Mouse (Mus musculus) MEL (cell line): ENCODE results near the gene Rragb. TPM values are rescaled to one million over a fixed set of nuclear protein-coding genes. Genes with fewer than 3 reads are reported as not detected.

Experiments
- DNase-seq: peaks from one replicate; pipeline ENCODE4 v3.0.0; 2011; ENCODE audit warnings: low read depth, low spot score
- H3K27ac ChIP-seq: 2 replicates; pipeline ENCODE4 v1.5.1; 2012; ENCODE audit warnings: low read depth, mild to moderate bottlenecking, control low read depth, low read length, moderate library complexity; ENCODE audit not compliant: control insufficient read depth
- H3K27me3 ChIP-seq, 2 experiments: fragments of 150-350 bp in 1 of 2; sonication (generic) in 1 of 2; 2 replicates each; pipeline ENCODE4 v1.6.1; 2012; ENCODE audit warnings: low read length in 2 of 2, mild to moderate bottlenecking in 2 of 2, improper control_type of control experiment in 1 of 2, moderate library complexity in 1 of 2; ENCODE audit not compliant: insufficient read depth in 2 of 2, control insufficient read depth in 1 of 2
- H3K36me3 ChIP-seq, 2 experiments: 2 replicates each; pipeline ENCODE4 v1.6.1; 2012 to 2014; ENCODE audit warnings: low read length in 2 of 2, improper control_type of control experiment in 1 of 2, inconsistent platforms in 1 of 2, mild to moderate bottlenecking in 1 of 2; ENCODE audit not compliant: insufficient read depth in 2 of 2, control insufficient read depth in 1 of 2
- H3K4me1 ChIP-seq, 2 experiments: fragments of 150-350 bp in 1 of 2; sonication (generic) in 1 of 2; 2 replicates each; pipeline ENCODE4 v1.6.1; 2012; ENCODE audit warnings: low read length in 2 of 2, improper control_type of control experiment in 1 of 2, mild to moderate bottlenecking in 1 of 2; ENCODE audit not compliant: insufficient read depth in 2 of 2, control insufficient read depth in 1 of 2
- H3K4me3 ChIP-seq, 2 experiments: fragments of 150-350 bp in 1 of 2; sonication (generic) in 1 of 2; 2 replicates each; pipeline ENCODE4 v1.5.1; 2012; ENCODE audit warnings: low read depth in 2 of 2, low read length in 2 of 2, mild to moderate bottlenecking in 2 of 2, moderate library complexity in 2 of 2, control low read depth in 1 of 2, improper control_type of control experiment in 1 of 2; ENCODE audit not compliant: control insufficient read depth in 1 of 2, insufficient read depth in 1 of 2
- H3K79me2 ChIP-seq: 2 replicates; pipeline ENCODE4 v1.6.1; 2012; ENCODE audit warnings: mild to moderate bottlenecking, low read length, moderate library complexity; ENCODE audit not compliant: control insufficient read depth, poor library complexity, insufficient read depth
- H3K9ac ChIP-seq: 2 replicates; pipeline ENCODE4 v1.6.1; 2012; ENCODE audit warnings: low read depth, mild to moderate bottlenecking, control low read depth, low read length, moderate library complexity; ENCODE audit not compliant: control insufficient read depth, poor library complexity, severe bottlenecking
- H3K9me3 ChIP-seq: fragments of 150-350 bp; sonication (generic); replicated peaks from 2 replicates; pipeline ENCODE4 v1.6.1; 2012; ENCODE audit warnings: mild to moderate bottlenecking, low read length, improper control_type of control experiment, moderate library complexity; ENCODE audit not compliant: insufficient read depth
- BHLHE40 ChIP-seq: IDR thresholded peaks from 2 replicates; pipeline ENCODE4 v1.6.1; 2012; ENCODE audit warnings: low read depth, mild to moderate bottlenecking, inconsistent platforms, low read length, improper control_type of control experiment, borderline replicate concordance
- CHD2 ChIP-seq: IDR thresholded peaks from 2 replicates; pipeline ENCODE4 v1.6.1; 2011; ENCODE audit warnings: low read length, improper control_type of control experiment
- E2F4 ChIP-seq: IDR thresholded peaks from 2 replicates; pipeline ENCODE4 v1.6.1; 2011; ENCODE audit warnings: low read depth, low read length, improper control_type of control experiment, borderline replicate concordance
- ELF1 ChIP-seq: IDR thresholded peaks from 2 replicates; pipeline ENCODE4 v1.6.1; 2014; ENCODE audit warnings: low read depth, mild to moderate bottlenecking, inconsistent platforms, low read length, improper control_type of control experiment, moderate library complexity
- ETS1 ChIP-seq: IDR thresholded peaks from 2 replicates; pipeline ENCODE4 v1.6.1; 2012; ENCODE audit warnings: low read depth, mild to moderate bottlenecking, inconsistent platforms, low read length, improper control_type of control experiment, moderate library complexity
- GATA1 ChIP-seq: IDR thresholded peaks from 2 replicates; pipeline ENCODE4 v1.6.1; 2011; ENCODE audit warnings: low read depth, low read length, improper control_type of control experiment
- KAT2A ChIP-seq: conservative IDR thresholded peaks from 2 replicates; pipeline ENCODE4 v1.6.1; 2012; ENCODE audit warnings: low read depth, low read length, improper control_type of control experiment, inconsistent platforms
- MAZ ChIP-seq: IDR thresholded peaks from 2 replicates; pipeline ENCODE4 v1.6.1; 2012; ENCODE audit warnings: low read depth, mild to moderate bottlenecking, inconsistent platforms, low read length, improper control_type of control experiment
- MXI1 ChIP-seq: IDR thresholded peaks from 2 replicates; pipeline ENCODE4 v1.6.1; 2011; ENCODE audit warnings: mild to moderate bottlenecking, low read depth, low read length, improper control_type of control experiment
- MYC ChIP-seq: IDR thresholded peaks from 2 replicates; pipeline ENCODE4 v1.6.1; 2011; ENCODE audit warnings: low read depth, mild to moderate bottlenecking, low read length, improper control_type of control experiment, moderate library complexity
- NRF1 ChIP-seq: IDR thresholded peaks from 2 replicates; pipeline ENCODE4 v1.6.1; 2014; ENCODE audit warnings: low read depth, mild to moderate bottlenecking, inconsistent platforms, low read length, improper control_type of control experiment, moderate library complexity; ENCODE audit not compliant: poor library complexity, insufficient read depth, severe bottlenecking
- POLR2A ChIP-seq, 2 experiments: IDR thresholded peaks; 2 replicates each; pipeline ENCODE4 v1.6.1; 2011 to 2012; ENCODE audit warnings: low read length in 2 of 2, mild to moderate bottlenecking in 2 of 2, control low read depth in 1 of 2, improper control_type of control experiment in 1 of 2, low read depth in 1 of 2, moderate library complexity in 1 of 2; ENCODE audit not compliant: control insufficient read depth in 1 of 2, insufficient read depth in 1 of 2, poor library complexity in 1 of 2
- POLR2AphosphoS2 ChIP-seq: IDR thresholded peaks from 2 replicates; pipeline ENCODE4 v1.6.1; 2011; ENCODE audit warnings: low read length, improper control_type of control experiment
- POLR2AphosphoS5 ChIP-seq: IDR thresholded peaks from 2 replicates; pipeline ENCODE4 v1.6.1; 2012; ENCODE audit warnings: low read depth, borderline replicate concordance, mild to moderate bottlenecking, inconsistent platforms, low read length, moderate library complexity, mixed read lengths
- RAD21 ChIP-seq: IDR thresholded peaks from 2 replicates; pipeline ENCODE4 v1.6.1; 2011; ENCODE audit warnings: mild to moderate bottlenecking, low read depth, low read length, improper control_type of control experiment
- RCOR1 ChIP-seq: IDR thresholded peaks from 2 replicates; pipeline ENCODE4 v1.6.1; 2012; ENCODE audit warnings: low read depth, mild to moderate bottlenecking, inconsistent platforms, low read length, improper control_type of control experiment
- SMC3 ChIP-seq: IDR thresholded peaks from 2 replicates; pipeline ENCODE4 v1.6.1; 2011; ENCODE audit warnings: low read depth, low read length, improper control_type of control experiment
- TCF12 ChIP-seq: IDR thresholded peaks from 2 replicates; pipeline ENCODE4 v1.6.1; 2014; ENCODE audit warnings: low read depth, mild to moderate bottlenecking, inconsistent platforms, low read length, improper control_type of control experiment, moderate library complexity
- UBTF ChIP-seq: IDR thresholded peaks from 2 replicates; pipeline ENCODE4 v1.6.1; 2012; ENCODE audit warnings: low read depth, mild to moderate bottlenecking, inconsistent platforms, low read length, improper control_type of control experiment, moderate library complexity, borderline replicate concordance; ENCODE audit not compliant: insufficient read depth
- ZC3H11A ChIP-seq: IDR thresholded peaks from 2 replicates; pipeline ENCODE4 v1.6.1; 2012; ENCODE audit warnings: low read depth, mild to moderate bottlenecking, inconsistent platforms, low read length, improper control_type of control experiment
- ZMIZ1 ChIP-seq: IDR thresholded peaks from 2 replicates; pipeline ENCODE4 v1.6.1; 2012; ENCODE audit warnings: low read depth, mild to moderate bottlenecking, inconsistent platforms, low read length, improper control_type of control experiment, moderate library complexity
- ZNF384 ChIP-seq: IDR thresholded peaks from 2 replicates; pipeline ENCODE4 v1.6.1; 2012; ENCODE audit warnings: low read depth, mild to moderate bottlenecking, inconsistent platforms, low read length, improper control_type of control experiment
- polyA plus RNA-seq, 2 experiments: library from polyadenylated mRNA; stranded (reverse) in 1 of 2; unstranded in 1 of 2; fragments of >175 nt in 1 of 2; fragments of >200 nt in 1 of 2; gene quantifications; 2 replicates each; pipeline versions ENCODE4 v1.2.1 to v1.2.4; 2012; ENCODE audit warnings: low replicate concordance in 2 of 2, low read depth in 1 of 2; ENCODE audit not compliant: insufficient read length in 2 of 2, insufficient read depth in 1 of 2, missing spikeins in 1 of 2
- total RNA-seq: library from RNA; depleted of rRNA; stranded (reverse); fragments of 300-350 nt; gene quantifications from 2 replicates; pipeline ENCODE4 v1.2.3, GENCODE M21; 2012; rRNA removed

The Rragb gene
- total RNA-seq (not detected in 2 replicates), polyA plus RNA-seq (not detected)

DNA sequence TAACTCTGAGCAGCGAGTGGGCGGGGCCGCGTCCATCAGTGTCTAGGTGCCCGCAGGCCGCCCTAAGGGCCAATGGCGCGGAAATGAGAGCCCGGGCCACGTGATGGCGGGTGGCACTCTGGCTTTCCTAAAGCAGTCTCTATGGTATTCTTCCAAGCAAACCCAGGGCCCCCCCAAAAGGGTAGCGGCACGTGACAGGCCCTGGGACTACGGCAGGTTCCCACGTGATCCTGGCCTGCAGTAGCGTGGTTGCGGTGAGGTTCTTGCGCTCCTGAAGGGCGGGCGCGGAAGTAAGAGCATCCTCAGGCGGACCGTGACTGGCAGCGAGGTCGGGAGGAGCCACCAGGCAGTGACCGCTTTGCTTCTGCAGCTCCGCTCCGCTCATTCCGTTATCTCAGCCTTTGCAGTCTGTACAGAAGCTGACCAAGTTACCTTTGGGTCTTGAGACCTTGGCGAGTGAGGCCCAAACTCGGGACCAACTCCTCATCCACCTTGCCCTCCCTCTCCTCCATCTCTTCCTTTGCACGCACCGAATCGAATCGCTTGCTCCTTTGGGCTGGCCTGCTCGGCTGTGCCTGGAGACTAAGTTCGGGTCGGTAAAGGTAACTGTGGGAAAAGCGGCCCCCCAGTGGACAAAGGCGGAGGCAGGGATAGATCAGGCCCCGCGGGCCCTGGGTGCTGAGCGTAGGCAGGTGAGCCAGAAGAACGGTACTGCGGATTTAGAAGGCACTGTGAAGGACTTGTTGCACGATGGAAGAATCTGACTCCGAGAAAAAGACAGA lies at the start of gene Rragb:
Rragb (plus strand) TSS at position 248 of the 782 bp plus-strand sequence.
- Histone ChIP-seq H3K9me3 (no peaks in the 10 kb centered on the region), H3K27ac (no peak within 1 kb of the TSS), H3K4me1 (no peaks in the 10 kb centered on the region), H3K79me2 (no peaks in the 10 kb centered on the region), H3K4me3 (no peak within 1 kb of the TSS), H3K36me3 (no peaks in the 10 kb centered on the region), H3K27me3 (no peaks in the 10 kb centered on the region), H3K9ac (no peak within 1 kb of the TSS)
- no peak for DNase-seq
- TF ChIP-seq POLR2A (IDR thresholded peaks at IDR 0.05; ENCODE audit: control insufficient read depth in 1 of 2, insufficient read depth in 1 of 2, low read depth in 1 of 2, low read length in 2 of 2, poor library complexity in 1 of 2) (no peak), ELF1 (no peak), RAD21 (no peak), ETS1 (no peak), UBTF (no peak), E2F4 (no peak)

DNA sequence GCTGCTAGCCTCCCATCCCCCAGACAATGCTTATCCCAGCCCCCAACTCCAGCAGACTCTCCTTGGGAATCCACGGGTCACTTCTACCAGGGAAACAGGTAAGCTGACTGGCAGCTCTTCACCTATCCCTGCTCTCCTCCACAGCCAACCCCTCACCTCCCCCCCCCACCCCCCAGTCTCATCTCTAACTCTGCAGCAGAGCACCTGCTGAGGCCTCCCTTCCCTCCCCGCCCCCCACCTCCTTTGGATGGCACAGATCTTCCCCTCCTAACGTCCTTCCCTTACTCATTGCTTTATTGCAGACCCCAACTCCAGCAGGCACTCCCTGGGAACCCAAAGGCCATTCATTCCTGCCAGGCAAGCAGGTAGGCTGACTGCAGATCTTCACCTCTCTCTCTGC lies 21.3 kb upstream of the Rragb start, which contains the start of gene Foxr2:
Foxr2 (plus strand) TSS at position 301 of the 400 bp plus-strand sequence.
- no peak within 1 kb of the TSS for H3K4me3 ChIP-seq
- H3K9ac ChIP-seq = no peak within 1 kb of the TSS
- no peaks in the 10 kb centered on the region for H3K4me1 ChIP-seq
- no peaks in the 10 kb centered on the region for H3K79me2 ChIP-seq
- no peaks in the 10 kb centered on the region for H3K36me3 ChIP-seq
- DNase-seq = no peak
- H3K27me3 ChIP-seq = no peaks in the 10 kb centered on the region
- H3K9me3 ChIP-seq = no peaks in the 10 kb centered on the region
- TF ChIP-seq TCF12 (no peak), POLR2A (IDR thresholded peaks at IDR 0.05; ENCODE audit: control insufficient read depth in 1 of 2, insufficient read depth in 1 of 2, low read depth in 1 of 2, low read length in 2 of 2, poor library complexity in 1 of 2) (no peak), KAT2A (no peak), POLR2AphosphoS5 (no peak), ZC3H11A (no peak), MAZ (no peak), RAD21 (no peak), GATA1 (no peak), ZMIZ1 (no peak), BHLHE40 (no peak), UBTF (no peak), MYC (no peak), ZNF384 (no peak), NRF1 (no peak), MXI1 (no peak), POLR2AphosphoS2 (no peak), RCOR1 (no peak), SMC3 (no peak), CHD2 (no peak)
- TF ChIP-seq, all 39 proteins: peak for 0
- H3K27ac ChIP-seq = no peak within 1 kb of the TSS
